Mouse (Mus musculus): ENCODE measurements around the gene Osgepl1.
"Not testable (repeated sequence)": the region's sequence is repeated elsewhere in the genome, so short reads cannot be mapped to it uniquely, and the experiment has no call there.

Gene Osgepl1

DNA sequence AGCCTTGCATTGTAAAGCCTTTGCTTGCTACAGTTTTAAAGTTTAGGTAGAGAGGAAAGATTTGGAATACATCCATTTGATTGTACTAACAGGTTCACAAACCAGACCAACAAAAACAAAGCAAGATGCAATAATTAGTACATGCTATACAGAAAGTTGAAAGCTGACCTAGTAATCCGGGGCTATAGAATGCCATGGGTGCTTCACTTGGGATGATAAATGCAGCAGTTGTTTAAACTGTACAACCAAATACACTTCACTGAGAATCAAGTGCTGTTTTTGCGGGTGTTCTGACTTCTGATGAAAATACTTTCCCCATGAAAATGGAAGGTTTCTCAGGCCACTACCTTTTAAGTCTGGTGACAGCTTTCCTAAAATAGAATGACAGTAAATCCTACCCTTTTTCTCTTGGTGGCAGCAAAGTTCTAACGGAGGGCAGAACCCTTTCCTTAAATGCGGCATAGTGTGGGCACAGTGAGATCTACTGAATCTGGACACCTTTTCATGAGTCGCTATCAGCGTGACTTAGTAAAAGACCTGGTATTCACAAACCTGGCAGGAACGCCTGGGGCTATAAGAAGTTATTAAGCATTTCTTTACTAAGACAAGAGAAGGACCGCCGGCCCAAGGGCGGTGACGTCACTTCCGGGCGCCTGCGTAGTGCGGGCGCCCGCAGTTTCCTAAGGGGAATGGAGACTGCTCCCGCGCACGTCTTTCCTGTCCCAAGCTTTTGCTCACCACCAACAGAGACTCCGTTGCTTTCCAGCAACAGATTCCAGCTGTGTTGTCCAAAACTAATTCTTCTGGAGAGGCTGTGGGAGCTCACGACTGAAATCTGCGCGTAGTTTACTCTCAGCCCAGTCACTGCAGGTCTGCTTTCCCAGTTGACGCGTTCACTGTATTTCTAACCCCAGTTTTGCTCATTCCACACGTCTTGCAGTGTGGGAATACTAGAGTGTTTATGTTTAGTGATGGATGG, at the start of gene Osgepl1:
TSS of gene Osgepl1 (plus strand) at position 636 of the 979 bp plus-strand sequence.
- DNase-seq: peak; percentile 71 to 85

- DNase-seq: not testable (repeated sequence)
These were observed 48.3 kb upstream of the Osgepl1 start for GRCm38 (mm10) chr1:53264958-53265612.

- DNase-seq: no peak
These were observed 43.5 kb upstream of the Osgepl1 start for GRCm38 (mm10) chr1:53269901-53270300.

DNA sequence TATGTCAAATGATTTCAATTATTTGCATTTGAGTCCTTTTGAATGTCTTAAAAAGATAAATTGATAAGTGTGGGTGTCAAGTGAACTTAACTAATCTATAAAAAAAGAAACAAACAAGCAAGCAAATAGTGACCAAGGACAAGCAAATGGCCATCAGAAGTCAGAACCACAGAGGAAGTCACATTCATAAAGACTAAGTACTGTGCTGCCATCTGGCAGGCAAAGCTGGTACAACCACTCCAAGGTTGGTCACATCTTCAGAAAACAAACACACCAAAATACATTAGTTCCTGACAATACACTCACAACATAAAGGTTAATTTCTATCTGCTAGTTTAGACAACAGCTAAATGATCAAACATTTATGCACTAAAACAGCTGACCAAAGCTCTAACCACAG, 40.8 kb upstream of the Osgepl1 start:
- peak in 1 of 2 experiments; percentile 24 for DNase-seq

- no peak for DNase-seq
These were observed 22.2 kb upstream of the Osgepl1 start for GRCm38 (mm10) chr1:53291197-53291596.

DNA sequence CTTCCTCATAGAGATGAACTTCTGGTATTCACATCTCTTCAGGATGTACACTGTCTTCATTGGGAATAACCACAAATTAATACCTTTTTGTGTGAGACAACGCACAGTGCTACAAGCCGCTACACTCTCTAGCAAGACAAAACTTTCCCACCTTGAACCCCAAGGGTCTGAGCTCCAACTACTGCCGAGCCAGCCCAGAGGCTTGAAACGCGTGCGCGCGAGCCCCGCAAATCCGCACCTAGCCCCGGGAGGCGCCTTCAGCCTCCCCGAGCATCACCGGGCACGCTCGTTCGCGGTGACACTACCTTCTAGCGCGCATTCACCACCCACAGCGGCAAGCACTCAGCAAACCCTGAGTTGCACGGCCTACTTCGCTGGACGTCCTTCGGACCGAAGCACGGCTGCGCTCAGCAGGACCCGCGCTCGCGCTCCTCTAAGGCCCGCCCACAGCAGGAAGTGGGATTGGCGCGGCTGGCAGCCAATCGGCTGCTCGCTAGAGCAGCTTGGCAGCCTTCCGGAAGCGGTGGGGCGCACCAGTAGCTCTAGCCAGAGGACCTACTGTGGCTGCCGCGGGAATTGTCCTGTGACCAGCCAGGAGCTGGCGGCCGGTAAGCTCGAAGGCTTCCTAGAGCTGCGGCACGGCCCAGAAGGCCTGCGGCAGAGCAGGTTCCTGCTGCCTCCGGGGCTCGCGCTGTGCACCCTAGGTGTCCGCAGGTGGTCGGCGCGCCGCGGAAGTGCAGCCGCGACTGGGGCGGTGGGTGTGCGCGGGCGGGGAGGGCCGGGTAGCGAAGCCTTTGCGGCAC, 16.6 kb upstream of the Osgepl1 start, which contains the start of the genes Pms1, Ormdl1 and Gm28778:
TSS of gene Pms1 (minus strand) at position 438 of the 803 bp plus-strand sequence.
TSS of gene Ormdl1 (plus strand) at position 515 of the 803 bp plus-strand sequence.
TSS of gene Gm28778 (plus strand) at position 531 of the 803 bp plus-strand sequence.
- peak; percentile 94 to 97 for DNase-seq

- no peak for DNase-seq
These were observed 12.9 kb upstream of the Osgepl1 start for GRCm38 (mm10) chr1:53300506-53300905.

DNA sequence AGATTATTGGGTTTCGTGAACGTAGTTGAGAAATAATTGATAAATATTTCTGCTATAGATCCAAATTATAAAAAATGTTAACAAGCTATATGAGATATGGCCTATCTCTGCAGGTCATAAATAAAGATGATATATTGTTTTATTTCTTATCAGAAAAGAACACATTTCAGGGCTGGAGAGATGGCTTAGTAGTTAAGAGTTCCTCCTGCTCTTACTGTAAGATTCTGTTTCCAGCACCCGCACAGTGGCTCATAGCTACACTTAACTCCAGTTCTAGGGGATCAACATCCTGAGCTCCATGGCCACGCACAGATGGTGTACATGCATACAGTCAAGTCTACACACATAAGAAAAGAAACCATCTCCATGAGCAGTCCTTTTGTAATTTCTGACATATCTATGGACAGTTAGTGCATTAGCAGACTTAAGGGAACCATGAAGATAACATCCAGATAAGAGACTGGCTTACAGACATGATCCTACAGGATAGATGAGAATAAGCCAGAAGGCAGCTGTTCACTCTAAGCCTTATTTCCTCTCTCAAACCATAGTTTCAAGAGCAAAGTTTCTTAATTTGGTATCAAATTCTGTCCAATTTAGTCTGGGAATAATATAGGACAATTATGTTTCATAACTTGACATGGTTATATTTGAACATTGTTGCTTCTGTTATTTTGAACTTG, 8.4 kb downstream of the Osgepl1 start:
- DNase-seq: no peak

DNA sequence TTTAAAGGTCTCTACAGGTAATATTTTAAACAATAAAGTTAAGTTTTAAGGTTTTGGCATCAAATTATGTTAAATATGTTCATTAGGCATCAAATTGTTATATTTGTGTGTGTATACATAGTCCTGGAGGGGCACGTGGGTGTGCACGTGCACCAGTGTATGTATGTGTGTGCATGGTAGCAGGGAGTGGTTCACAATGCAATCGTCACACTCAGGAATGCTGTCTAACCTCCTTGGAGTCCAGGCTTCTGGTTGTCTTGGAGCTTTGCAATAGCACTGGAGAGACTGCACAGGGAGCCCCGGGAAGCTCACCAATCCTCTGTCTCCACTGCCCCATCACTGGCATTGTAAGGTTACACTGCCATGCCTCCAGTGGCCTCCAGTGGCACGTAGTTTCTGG, 9.8 kb downstream of the Osgepl1 start:
- no peak for DNase-seq

DNA sequence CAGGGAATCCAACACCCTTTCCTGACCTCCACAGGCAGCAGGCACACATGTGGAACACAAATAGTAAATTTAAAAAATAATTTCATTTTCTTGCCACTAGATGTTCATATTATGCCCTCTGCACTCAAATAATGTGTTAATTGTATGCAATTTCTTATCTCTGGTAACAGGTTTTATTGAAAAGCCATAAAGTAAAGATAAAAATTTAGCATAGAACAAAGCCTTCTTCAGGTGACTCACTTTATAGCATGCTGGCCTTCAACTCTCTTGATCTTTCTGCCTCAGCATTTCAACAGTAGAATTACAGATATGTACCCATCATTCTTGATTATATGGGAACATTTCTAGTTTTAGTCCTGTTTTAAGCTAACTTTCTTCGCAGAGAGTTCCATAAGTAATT, 10.9 kb downstream of the Osgepl1 start:
- DNase-seq: no peak

DNA sequence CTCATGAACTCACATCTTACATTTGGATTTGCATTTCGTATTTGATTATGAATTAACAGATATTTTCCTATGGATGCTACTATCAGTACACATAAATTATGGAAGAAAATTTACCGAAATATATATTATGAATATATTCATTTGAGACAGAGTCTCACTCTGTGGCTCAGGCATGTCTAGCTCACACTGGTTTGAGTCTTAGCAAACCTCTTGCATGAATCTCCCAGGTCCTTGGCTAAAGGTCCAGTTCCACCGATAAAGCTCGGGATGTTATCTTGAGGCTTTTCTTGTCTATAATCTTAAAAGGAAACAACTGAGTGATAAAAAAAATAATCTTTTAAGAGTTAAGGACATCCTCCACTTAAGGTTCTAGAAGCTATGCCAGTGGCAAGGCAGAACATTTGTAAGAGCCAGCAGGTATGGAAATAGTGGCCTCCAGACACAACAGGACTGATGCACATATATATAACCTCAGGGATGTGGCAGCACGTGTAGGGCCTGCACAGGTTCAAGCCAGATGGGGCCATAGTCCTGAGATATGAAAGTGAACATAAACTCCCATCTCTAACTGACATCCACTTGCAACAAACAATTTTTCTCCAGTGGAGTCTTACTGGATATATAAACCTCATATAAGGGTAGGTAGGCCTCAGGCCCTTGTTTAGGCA, 11.5 kb downstream of the Osgepl1 start:
- no peak for DNase-seq

- DNase-seq: not testable (repeated sequence)
These were observed 20.1 kb downstream of the Osgepl1 start for GRCm38 (mm10) chr1:53333527-53333926.

DNA sequence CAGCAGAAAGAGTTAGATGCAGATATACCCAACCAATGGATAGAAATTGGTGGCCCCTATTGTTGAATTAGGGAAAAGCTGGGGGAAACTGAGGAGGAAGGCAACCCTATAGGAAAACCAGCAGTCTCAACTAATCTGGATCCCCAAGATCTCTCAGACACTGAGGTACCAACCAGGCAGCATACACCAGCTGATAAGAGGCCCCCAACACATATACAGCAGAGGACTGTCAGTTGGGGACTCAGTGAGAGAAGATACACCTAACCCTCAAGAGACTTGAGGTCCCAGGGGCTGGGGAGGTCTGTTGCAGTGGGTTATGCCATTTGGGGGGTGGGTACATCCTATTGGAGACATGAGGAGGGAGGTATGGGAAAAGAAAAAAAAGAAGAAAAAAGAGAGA, 22.0 kb downstream of the Osgepl1 start:
- no peak for DNase-seq

DNA sequence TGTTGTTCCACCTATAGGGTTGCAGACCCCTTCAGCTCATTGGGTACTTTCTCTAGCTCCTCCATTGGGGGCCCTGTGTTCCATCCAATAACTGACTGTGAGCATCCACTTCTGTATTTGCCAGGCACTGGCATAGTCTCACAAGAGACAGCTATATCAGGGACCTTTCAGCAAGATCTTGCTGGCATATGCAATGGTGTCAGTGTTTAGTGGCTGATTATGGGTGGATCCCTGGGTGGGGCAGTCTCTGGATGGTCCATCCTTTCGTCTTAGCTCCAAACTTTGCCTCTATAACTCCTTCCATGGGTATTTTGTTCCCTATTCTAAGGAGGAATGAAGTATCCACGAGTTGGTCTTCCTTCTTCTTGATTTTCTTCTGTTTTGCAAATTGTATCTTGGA, 24.0 kb downstream of the Osgepl1 start:
- not testable (repeated sequence) for DNase-seq

DNA sequence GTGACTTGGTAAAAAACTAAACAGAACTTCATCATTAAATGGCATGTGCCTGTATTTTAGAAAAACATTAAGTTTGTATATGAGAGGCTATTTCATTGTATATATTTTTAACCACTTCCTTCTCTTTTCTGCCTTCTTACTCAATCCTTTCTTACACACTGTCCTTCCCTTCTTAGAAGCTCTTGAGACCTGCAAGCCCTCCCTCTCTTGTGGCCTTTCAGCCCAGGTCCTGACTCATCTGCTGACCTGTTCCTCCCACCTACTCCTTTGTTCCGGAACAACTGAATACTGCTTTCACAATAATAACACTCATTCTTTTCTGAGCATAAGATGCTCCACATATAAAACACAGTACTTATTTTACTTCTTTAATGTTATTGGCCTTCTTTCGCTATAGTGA, 27.6 kb downstream of the Osgepl1 start:
- no peak for DNase-seq

GRCm38 (mm10) chr1:53352327-53353261, 39.2 kb downstream of the Osgepl1 start, which contains the start of the genes Asdurf, Gm28551 and Asnsd1:
Asdurf (minus strand) TSS chr1:53352619.
Gm28551 (minus strand) TSS chr1:53352667.
Asnsd1 (minus strand) TSS chr1:53352752.
- DNase-seq: peak; percentile 97 to 98

GRCm38 (mm10) chr1:53358988-53359387, 45.6 kb downstream of the Osgepl1 start:
- DNase-seq: no peak

Measured in kidney, adult 8-10 months (tissue).